Mouse (Mus musculus): ENCODE measurements around the gene Asic2. TPM values are rescaled to one million over a fixed set of nuclear protein-coding genes. Genes with fewer than 3 reads are reported as not detected.
A peak's percentile ranks its signal among the peaks of the same experiment; 100 is the strongest.

Asic2 gene
- polyA plus RNA-seq, 1 experiment from 2014 or later: 2.6 TPM

DNA sequence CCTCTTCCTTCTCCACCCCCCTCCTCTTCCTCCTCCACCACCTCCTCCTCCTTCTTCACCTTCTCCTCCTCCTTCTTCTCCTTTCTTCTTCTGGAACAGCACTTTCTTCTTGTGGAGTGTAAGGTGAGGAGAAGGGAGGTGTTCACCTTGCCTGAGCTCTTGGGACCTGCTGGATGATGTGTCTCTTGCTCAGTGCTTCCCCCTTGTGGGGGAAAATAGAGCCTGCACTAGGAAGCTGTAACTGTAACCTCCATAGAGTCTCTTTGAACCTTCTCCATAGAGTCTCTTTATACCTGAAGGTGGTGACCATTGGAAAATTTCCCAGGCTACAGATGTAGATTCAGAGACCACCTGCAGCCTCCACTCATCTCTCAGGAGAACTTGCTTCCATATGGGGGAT lies 1050.6 kb downstream of the Asic2 start:
- 0 out of 2 replicates have a peak, but pooled peaks cover 4% of the 10 kb centered on the region for H3K9me3 ChIP-seq
- DNase-seq (ENCODE audit: low spot score): no peak

DNA sequence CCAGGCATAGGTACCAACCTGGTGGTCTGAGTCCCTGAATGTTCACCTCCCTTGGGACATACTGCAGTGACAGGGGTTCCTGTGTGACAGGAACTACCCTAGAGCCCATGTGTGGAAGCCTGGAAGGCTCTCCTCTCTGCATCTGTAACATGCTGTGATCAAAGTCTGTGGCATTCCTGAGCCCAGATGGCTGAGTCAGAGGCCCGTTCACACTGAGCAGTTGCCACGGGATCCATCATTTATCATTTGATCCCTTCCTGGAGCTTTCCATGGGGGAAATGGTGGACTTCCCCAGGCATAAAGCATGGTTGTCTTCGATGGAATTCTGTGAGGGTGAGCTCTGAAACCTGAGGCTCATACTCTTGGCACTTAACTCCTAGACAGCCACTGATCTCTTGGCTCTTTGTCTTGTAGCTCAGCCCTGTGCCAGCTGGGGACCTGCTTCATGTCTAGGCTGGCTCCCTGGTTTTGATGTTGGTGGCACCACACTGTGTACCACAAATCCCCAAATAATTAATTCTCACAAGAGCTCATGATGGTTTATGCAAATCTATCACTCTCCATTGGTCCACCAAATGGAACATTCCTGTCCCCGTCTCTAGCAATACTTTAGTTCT lies 1054.7 kb downstream of the Asic2 start:
- Histone ChIP-seq H3K36me3 (no peaks in the 10 kb centered on the region), H3K27ac (no peak overlapping the region), H3K4me3 (no peak overlapping the region), H3K9me3 (0 out of 2 replicates have a peak, but pooled peaks cover 4% of the 10 kb centered on the region), H3K4me1 (replicated peaks) (no peaks in the 10 kb centered on the region), H3K27me3 (ENCODE audit: insufficient read depth, poor library complexity, severe bottlenecking) (no peaks in the 10 kb centered on the region)
- DNase-seq (ENCODE audit: low spot score): no peak
- 56% methylated on average over 4 of the region's 4 CpGs for WGBS

More for the DNA sequence above, 1050.6 kb downstream of the Asic2 start:
- Histone ChIP-seq H3K4me3 (no peak overlapping the region), H3K4me1 (replicated peaks) (no peaks in the 10 kb centered on the region), H3K36me3 (no peaks in the 10 kb centered on the region), H3K27me3 (ENCODE audit: insufficient read depth, poor library complexity, severe bottlenecking) (no peaks in the 10 kb centered on the region), H3K27ac (no peak overlapping the region)

DNA sequence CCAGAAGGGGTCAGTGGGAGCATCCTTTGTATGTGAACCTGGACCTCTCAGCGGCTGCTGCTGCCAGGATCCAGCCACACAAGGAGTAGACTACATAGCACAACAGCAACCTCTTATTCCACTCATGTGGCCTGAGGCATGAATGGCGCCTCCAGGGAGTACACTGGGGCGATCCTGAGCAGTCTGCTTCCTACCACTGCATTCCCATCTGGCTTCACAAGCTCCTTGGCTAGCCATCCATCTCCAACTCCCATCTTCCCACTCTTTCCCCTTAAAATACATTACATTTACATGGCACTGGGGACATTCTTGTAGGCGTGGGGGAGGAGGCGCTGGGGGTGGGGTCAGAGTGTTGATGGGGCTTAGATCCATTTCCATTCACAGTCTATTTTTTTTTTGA lies 1055.5 kb downstream of the Asic2 start:
- Histone ChIP-seq H3K4me1 (replicated peaks) (no peaks in the 10 kb centered on the region), H3K36me3 (no peaks in the 10 kb centered on the region), H3K9me3 (0 out of 2 replicates have a peak, but pooled peaks cover 4% of the 10 kb centered on the region), H3K4me3 (no peak overlapping the region), H3K27ac (no peak overlapping the region), H3K27me3 (ENCODE audit: insufficient read depth, poor library complexity, severe bottlenecking) (no peaks in the 10 kb centered on the region)
- 84% methylated on average over 5 of the region's 5 CpGs for WGBS
- no peak for DNase-seq (ENCODE audit: low spot score)

DNA sequence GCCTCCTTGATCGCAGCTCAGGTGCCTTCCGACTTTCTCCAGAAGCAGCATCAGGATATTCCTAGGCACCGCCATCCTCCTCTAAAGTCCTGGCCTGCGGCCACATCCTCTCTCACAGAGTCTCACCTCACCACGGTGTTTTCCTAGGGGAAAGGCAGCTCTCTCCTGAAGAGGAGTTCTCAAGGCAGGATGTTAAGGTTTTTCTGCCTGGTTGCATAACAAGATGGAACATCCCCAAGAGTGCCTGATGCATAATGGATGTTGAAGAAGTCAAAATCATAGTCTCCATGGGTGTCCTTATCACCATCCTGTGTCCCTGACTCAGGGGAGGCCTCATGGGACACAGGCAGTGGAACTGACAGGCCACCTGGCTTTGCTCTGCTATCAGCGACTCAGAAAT lies 1060.4 kb downstream of the Asic2 start:
- H3K36me3 ChIP-seq: no peaks in the 10 kb centered on the region
- DNase-seq (ENCODE audit: low spot score): no peak
- no peak overlapping the region for H3K4me3 ChIP-seq
- 0 out of 2 replicates have a peak, but pooled peaks cover 3% of the 10 kb centered on the region for H3K4me1 ChIP-seq (replicated peaks)
- H3K9me3 ChIP-seq: no peaks in the 10 kb centered on the region
- WGBS: 92% methylated on average over 6 of the region's 6 CpGs
- no peaks in the 10 kb centered on the region for H3K27me3 ChIP-seq (ENCODE audit: insufficient read depth, poor library complexity, severe bottlenecking)
- no peak overlapping the region for H3K27ac ChIP-seq

DNA sequence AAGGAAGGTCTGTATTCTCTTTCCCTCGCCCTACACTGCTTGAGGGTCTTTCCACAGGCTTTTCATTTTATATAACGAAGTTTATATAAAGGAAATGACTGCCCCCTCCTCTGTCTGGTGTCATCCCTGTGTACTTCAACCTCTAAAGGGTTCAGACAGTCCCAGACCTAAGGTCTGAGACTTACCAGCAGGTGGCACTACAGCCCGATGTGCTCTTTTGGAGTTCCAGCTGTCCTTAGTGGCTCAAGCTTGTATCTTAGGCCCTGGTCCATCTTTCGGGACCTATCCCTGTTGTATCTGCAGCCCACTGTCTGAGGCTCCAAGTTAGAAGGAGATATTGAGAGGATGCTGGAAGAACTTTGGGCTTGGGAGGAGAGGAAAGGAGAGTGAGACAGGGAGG lies 1061.8 kb downstream of the Asic2 start:
- peak; percentile 58 for DNase-seq (ENCODE audit: low spot score)
- 42% methylated on average over 4 of the region's 4 CpGs for WGBS
- no peaks in the 10 kb centered on the region for H3K27me3 ChIP-seq (ENCODE audit: insufficient read depth, poor library complexity, severe bottlenecking)
- H3K27ac ChIP-seq: no peak overlapping the region
- H3K4me1 ChIP-seq (replicated peaks): 0 out of 2 replicates have a peak, but pooled peaks cover 3% of the 10 kb centered on the region
- no peak overlapping the region for H3K4me3 ChIP-seq
- H3K9me3 ChIP-seq: no peaks in the 10 kb centered on the region
- H3K36me3 ChIP-seq: no peaks in the 10 kb centered on the region

DNA sequence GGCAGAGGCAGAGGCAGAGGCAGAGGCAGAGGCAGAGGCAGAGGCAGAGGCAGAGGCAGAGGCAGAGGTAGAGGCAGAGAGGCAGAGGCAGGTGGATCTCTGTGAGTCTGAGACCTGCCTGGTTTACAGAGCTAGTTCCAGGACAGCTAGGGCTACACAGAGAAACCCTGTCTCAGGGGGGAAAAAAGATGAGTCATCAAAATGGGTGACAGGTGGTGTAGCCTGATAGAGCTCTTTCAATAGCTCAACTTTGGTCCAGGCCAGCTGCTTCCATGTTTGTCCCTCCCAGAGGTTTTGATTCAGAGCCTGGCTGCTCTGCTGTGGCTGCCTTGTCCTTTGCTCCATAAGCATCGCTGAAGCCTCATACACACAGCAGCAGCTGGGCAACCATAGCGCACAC lies 1063.7 kb downstream of the Asic2 start:
- 0 out of 2 replicates have a peak, but pooled peaks cover 3% of the 10 kb centered on the region for H3K4me1 ChIP-seq (replicated peaks)
- no peak overlapping the region for H3K4me3 ChIP-seq
- no peak overlapping the region for H3K27ac ChIP-seq
- H3K9me3 ChIP-seq: no peaks in the 10 kb centered on the region
- H3K36me3 ChIP-seq: no peaks in the 10 kb centered on the region
- no peaks in the 10 kb centered on the region for H3K27me3 ChIP-seq (ENCODE audit: insufficient read depth, poor library complexity, severe bottlenecking)
- peak; percentile 14 for DNase-seq (ENCODE audit: low spot score)
- WGBS: 86% methylated on average over 2 of the region's 2 CpGs

DNA sequence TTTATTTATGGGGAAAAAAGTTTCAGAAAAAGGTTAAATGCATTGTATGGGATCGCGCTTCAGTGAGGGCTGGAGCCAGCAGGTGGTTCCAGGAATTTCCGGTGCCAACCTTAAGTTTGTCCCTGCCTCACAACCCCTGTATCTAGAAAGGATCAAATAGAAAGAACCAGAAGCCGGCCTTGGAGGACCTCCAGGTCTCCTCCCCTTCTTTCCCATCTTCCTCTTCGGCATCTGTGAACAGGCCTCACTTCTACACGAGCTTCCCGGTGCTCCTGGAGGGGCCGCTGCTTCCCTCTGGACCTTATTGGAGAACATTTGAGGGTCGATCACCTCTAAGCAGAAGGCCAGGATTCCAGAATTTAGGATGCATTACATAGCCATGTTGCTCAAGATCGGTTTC lies 1064.8 kb downstream of the Asic2 start:
- Histone ChIP-seq H3K27me3 (ENCODE audit: insufficient read depth, poor library complexity, severe bottlenecking) (no peaks in the 10 kb centered on the region), H3K4me1 (replicated peaks) (0 out of 2 replicates have a peak, but pooled peaks cover 3% of the 10 kb centered on the region), H3K27ac (no peak overlapping the region), H3K36me3 (no peaks in the 10 kb centered on the region), H3K9me3 (no peaks in the 10 kb centered on the region), H3K4me3 (no peak overlapping the region)
- 94% methylated on average over 10 of the region's 10 CpGs for WGBS
- no peak for DNase-seq (ENCODE audit: low spot score)

DNA sequence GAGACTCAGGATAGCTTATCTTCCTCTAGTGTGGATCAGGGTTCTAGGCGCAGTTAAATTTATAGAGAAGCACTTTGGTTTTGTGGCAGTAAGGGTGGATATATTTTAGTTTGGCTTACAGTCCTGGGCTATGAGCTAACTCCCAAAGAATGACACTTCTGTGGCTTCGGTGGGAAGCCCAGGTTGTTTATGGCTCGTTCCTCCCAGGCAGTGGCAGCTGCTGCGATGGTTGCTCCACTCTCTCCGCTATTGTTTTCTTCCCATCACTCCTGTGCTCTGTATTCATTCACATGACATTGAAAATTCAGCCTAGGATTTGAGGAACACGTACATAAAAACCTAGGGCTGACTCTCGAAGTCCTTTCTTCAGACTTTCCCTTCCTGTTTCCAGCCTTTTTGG lies 1065.6 kb downstream of the Asic2 start:
- Histone ChIP-seq H3K36me3 (no peaks in the 10 kb centered on the region), H3K27me3 (ENCODE audit: insufficient read depth, poor library complexity, severe bottlenecking) (no peaks in the 10 kb centered on the region), H3K27ac (no peak overlapping the region), H3K9me3 (no peaks in the 10 kb centered on the region), H3K4me3 (no peak overlapping the region), H3K4me1 (replicated peaks) (0 out of 2 replicates have a peak, but pooled peaks cover 3% of the 10 kb centered on the region)
- WGBS: 77% methylated on average over 7 of the region's 7 CpGs
- no peak for DNase-seq (ENCODE audit: low spot score)

DNA sequence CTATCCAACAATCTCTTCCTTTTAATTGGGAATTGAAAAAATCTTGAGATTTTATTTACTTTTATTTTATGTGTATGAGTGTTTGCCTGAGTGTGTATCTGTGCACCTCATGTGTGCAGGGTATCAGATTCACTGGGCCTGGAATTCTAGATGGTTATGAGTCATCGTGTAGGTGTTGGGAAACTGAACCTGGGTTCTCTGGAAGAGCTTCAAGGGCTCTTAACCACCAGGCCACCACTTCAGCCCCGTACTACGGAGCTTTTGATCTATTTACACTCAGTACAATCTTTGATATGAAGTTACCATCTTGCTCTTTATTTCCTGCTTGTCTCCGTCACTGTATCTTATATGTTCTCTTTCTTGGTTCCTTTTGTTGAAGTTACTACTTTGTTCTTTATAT lies 1067.7 kb downstream of the Asic2 start:
- DNase-seq (ENCODE audit: low spot score): no peak
- Histone ChIP-seq H3K9me3 (no peaks in the 10 kb centered on the region), H3K4me3 (no peak overlapping the region), H3K27ac (no peak overlapping the region), H3K27me3 (ENCODE audit: insufficient read depth, poor library complexity, severe bottlenecking) (no peaks in the 10 kb centered on the region), H3K36me3 (no peaks in the 10 kb centered on the region), H3K4me1 (replicated peaks) (0 out of 2 replicates have a peak, but pooled peaks cover 3% of the 10 kb centered on the region)
- WGBS: 85% methylated on average over 4 of the region's 4 CpGs

DNA sequence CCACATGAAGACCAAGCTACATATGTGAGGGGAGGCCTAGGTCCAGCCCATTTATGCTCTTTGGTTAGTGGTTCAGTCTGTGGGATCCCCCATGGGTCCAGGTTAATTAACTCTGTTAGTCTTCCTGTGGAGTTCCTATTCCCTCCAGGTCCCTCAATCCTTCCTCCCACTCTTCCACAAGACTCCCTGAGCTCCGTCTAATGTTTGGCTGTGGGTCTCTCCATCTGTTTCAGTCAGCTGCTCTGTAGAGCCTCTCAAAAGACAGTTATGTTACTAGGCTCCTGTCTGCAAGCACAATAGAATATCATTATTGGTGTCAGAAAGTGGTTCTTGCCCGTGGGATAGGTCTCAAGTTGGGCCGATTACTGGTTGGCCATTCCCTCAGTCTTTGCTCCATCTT lies 1072.4 kb downstream of the Asic2 start:
- DNase-seq (ENCODE audit: low spot score): no peak
- H3K27me3 ChIP-seq (ENCODE audit: insufficient read depth, poor library complexity, severe bottlenecking): peaks cover 4% of the 10 kb centered on the region; the same call in 1 of the 2 replicates
- 0 out of 2 replicates have a peak, but pooled peaks cover 2% of the 10 kb centered on the region for H3K4me1 ChIP-seq (replicated peaks)
- H3K9me3 ChIP-seq: no peaks in the 10 kb centered on the region
- no peak overlapping the region for H3K27ac ChIP-seq
- no peaks in the 10 kb centered on the region for H3K36me3 ChIP-seq
- WGBS: 89% methylated on average over 3 of the region's 3 CpGs
- no peak overlapping the region for H3K4me3 ChIP-seq

DNA sequence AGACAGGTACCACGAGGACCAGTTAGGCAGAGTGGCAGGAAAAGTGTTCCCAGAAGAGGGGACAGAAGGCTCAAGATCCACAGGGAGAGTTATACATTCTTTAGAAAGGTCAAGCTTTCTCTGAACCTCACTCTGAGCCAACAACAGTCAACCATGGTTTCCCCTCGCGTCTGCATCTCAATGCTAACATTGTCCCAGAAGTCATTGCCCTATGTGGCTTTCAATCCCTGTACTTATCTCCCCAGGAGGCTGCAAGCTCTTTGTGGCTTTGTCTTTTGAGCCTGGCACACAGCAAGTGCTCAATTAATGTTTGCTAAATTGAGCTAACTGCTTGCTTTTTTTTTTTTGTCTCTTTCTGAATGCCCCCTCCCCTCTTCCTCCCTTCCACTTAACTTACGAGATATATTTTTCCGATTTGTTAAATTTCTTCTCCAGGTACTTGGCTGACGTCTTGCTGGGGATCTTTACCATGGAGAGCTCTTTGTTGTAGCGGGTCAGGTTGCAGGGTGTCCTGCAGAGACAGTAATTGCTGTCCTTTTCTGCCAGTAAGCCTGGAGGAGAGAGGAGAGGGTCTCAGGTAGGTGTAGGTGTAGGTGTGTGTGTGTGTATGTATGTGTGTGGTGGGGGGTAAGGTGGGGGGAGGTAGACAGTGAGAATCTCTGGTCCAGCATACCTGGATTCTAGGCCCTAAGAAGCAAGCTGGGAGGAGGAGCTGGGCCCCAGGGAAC lies 1078.8 kb downstream of the Asic2 start:
- Histone ChIP-seq H3K4me1 (replicated peaks) (peaks cover 21% of the 10 kb centered on the region; the same call in 1 of the 2 replicates), H3K27me3 (ENCODE audit: insufficient read depth, poor library complexity, severe bottlenecking) (peaks cover 26% of the 10 kb centered on the region; the same call in 1 of the 2 replicates), H3K36me3 (no peaks in the 10 kb centered on the region), H3K4me3 (no peak overlapping the region), H3K9me3 (no peaks in the 10 kb centered on the region), H3K27ac (no peak overlapping the region)
- DNase-seq (ENCODE audit: low spot score): no peak
- 6% methylated on average over 7 of the region's 7 CpGs for WGBS

DNA sequence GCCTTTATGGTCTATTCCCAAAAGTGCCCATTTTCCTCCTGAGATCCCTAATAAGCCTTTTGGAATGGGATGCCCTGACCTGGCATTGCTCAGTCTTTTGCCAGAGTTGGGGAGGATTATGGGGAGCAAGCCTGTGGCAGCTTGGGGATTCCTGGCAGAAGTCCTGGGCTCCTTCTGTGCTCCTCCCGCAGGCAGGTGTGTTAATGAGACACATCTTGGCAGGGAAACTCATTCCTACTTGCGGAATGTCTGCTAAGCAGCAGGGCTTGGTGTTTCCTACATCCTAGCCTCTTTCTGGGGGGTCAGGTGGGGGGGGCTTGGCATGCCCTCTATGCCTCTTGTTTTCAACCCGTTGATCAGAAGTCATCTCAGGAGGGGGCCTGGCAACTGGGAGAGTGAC lies 1081.2 kb downstream of the Asic2 start:
- H3K27ac ChIP-seq: no peak overlapping the region
- H3K9me3 ChIP-seq: no peaks in the 10 kb centered on the region
- no peak for DNase-seq (ENCODE audit: low spot score)
- 65% methylated on average over 3 of the region's 3 CpGs for WGBS
- H3K27me3 ChIP-seq (ENCODE audit: insufficient read depth, poor library complexity, severe bottlenecking): peaks cover 26% of the 10 kb centered on the region; the same call in 1 of the 2 replicates
- H3K4me3 ChIP-seq: no peak overlapping the region
- H3K36me3 ChIP-seq: no peaks in the 10 kb centered on the region
- peaks cover 21% of the 10 kb centered on the region; the same call in 1 of the 2 replicates for H3K4me1 ChIP-seq (replicated peaks)

DNA sequence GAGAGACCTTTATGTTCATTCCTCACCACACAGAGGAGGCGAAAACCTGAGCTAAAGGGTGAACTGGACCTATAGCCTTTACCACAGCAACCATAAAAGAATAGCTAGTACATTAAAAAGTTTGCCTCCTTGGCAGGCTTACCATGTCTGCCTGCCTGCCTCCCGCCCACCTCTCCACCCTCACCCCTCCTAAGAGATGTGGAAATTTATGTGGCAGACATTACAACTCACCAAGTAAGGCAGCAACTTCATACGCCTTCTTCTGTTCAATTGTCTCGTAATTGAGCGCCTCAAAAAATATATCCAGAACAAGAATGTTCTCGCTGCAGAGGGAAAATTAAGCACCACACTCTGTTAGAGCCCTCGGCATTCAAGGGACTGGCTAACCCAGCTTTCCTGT lies 1081.9 kb downstream of the Asic2 start:
- Histone ChIP-seq H3K4me1 (replicated peaks) (peaks cover 21% of the 10 kb centered on the region; the same call in 1 of the 2 replicates), H3K4me3 (no peak overlapping the region), H3K27ac (no peak overlapping the region), H3K27me3 (ENCODE audit: insufficient read depth, poor library complexity, severe bottlenecking) (peaks cover 26% of the 10 kb centered on the region; the same call in 1 of the 2 replicates), H3K9me3 (no peaks in the 10 kb centered on the region), H3K36me3 (no peaks in the 10 kb centered on the region)
- DNase-seq (ENCODE audit: low spot score): no peak
- WGBS: 87% methylated on average over 7 of the region's 7 CpGs

Data from hindbrain, embryonic 10.5 days (tissue).